Mouse (Mus musculus): ENCODE results near the gene Npff. TPM values are rescaled to one million over a fixed set of nuclear protein-coding genes. Genes with fewer than 3 reads are reported as not detected.

Gene Npff
- polyA plus RNA-seq, 1 experiment from 2014 or later = 2.9 TPM

DNA sequence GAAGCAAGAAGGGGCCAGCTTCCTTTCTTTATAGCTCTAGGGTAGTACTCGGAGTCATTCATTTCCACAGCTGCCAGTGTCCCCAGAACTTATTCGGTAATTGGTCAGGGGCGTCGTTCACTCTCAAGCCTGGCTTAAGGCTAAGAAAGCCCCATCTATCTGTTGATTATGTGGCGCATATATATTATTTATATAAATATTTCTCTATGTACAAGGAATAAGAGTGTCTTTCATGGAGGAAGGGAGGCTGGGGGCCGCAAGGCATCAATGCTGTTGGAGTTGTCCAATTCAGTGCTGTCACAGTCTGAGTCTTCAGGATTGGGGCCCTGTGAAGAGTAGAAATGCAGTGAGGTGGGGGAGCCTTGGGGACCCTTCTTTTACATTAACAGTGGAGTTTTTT lies 24.9 kb downstream of the Npff start:
- H3K27me3 ChIP-seq (ENCODE audit: insufficient read depth, low read length) = no peaks in the 10 kb centered on the region
- no peak overlapping the region for H3K4me2 ChIP-seq
- H3K4me1 ChIP-seq (ENCODE audit: insufficient read depth) = no peaks in the 10 kb centered on the region
- no peak overlapping the region for H3K27ac ChIP-seq (ENCODE audit: low read depth)
- no peaks in the 10 kb centered on the region for H3K9me3 ChIP-seq (ENCODE audit: low read depth, low read length)
- H3K9ac ChIP-seq = no peak overlapping the region
- no peak for DNase-seq
- no peak for ATAC-seq (ENCODE audit: insufficient read depth)
- WGBS = 87% methylated on average over 6 of the region's 6 CpGs
- peaks cover 98% of the 10 kb centered on the region for H3K36me3 ChIP-seq (ENCODE audit: insufficient read depth)
- H3K4me3 ChIP-seq (ENCODE audit: low read depth, low read length) = no peak overlapping the region
- TF ChIP-seq CTCF (IDR thresholded peaks at IDR 0.05; ENCODE audit: low read depth) = no peak

DNA sequence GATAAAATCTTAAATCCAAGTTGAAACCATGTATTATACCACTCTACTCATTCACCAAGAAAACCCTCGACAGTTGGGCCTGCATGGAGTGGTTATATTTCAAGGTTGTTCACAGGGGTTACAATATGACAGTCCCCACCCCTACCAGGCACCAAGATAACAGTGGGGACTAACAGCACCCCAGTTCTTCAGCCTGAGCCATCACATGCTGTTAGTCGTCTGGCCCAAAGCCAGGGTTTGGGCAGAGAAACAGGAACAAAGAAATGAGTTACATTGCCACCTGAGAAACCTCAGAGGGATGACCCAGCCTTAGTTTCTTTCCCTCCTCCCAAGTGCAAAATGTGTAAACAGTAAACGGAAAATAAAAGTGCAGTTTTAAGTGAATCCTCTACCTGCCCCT lies 25.4 kb downstream of the Npff start:
- ATAC-seq (ENCODE audit: insufficient read depth) (no peak), DNase-seq (no peak)
- no peaks in the 10 kb centered on the region for H3K27me3 ChIP-seq (ENCODE audit: insufficient read depth, low read length)
- H3K4me3 ChIP-seq (ENCODE audit: low read depth, low read length) = no peak overlapping the region
- H3K9me3 ChIP-seq (ENCODE audit: low read depth, low read length) = no peaks in the 10 kb centered on the region
- H3K9ac ChIP-seq = no peak overlapping the region
- no peak for TF ChIP-seq CTCF (IDR thresholded peaks at IDR 0.05; ENCODE audit: low read depth)
- no peak overlapping the region for H3K4me2 ChIP-seq
- peaks cover 98% of the 10 kb centered on the region for H3K36me3 ChIP-seq (ENCODE audit: insufficient read depth)
- H3K4me1 ChIP-seq (ENCODE audit: insufficient read depth) = no peaks in the 10 kb centered on the region
- no peak overlapping the region for H3K27ac ChIP-seq (ENCODE audit: low read depth)
- 73% methylated on average over 3 of the region's 3 CpGs for WGBS

- Histone ChIP-seq H3K9me3 (ENCODE audit: low read depth, low read length) (no peaks in the 10 kb centered on the region), H3K27ac (ENCODE audit: low read depth) (no peak overlapping the region), H3K4me1 (ENCODE audit: insufficient read depth) (no peaks in the 10 kb centered on the region), H3K36me3 (ENCODE audit: insufficient read depth) (peaks cover 98% of the 10 kb centered on the region), H3K27me3 (ENCODE audit: insufficient read depth, low read length) (no peaks in the 10 kb centered on the region), H3K4me3 (ENCODE audit: low read depth, low read length) (no peak overlapping the region), H3K9ac (no peak overlapping the region), H3K4me2 (no peak overlapping the region)
- WGBS = 90% methylated on average over 3 of the region's 3 CpGs
- ATAC-seq (ENCODE audit: insufficient read depth) = no peak
- no peak for DNase-seq
- TF ChIP-seq CTCF (IDR thresholded peaks at IDR 0.05; ENCODE audit: low read depth) = no peak
Observed at GRCm38 (mm10) chr15:102498322-102498721, 26.4 kb downstream of the Npff start.

DNA sequence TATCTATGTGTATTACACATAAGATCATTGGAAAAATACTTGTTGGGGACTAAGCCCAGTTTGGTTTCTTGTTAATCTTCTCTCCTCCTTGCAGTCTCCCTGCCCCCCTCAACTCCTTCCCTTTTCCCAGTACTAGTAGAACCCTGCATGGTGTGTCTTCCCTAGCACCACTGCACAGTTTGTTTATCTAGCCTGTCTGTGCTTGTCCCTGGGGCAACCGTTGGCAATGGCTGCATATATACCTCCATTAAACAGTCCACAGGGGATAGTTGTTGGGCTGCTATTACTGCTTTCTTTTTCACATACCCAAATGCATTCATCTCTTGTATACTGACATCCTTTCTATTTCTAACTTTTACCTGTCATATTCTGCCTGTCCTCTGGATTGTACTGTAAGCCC lies 37.1 kb downstream of the Npff start:
- H3K27ac ChIP-seq (ENCODE audit: low read depth) = no peak overlapping the region
- H3K4me1 ChIP-seq (ENCODE audit: insufficient read depth) = no peaks in the 10 kb centered on the region
- no peak overlapping the region for H3K9ac ChIP-seq
- H3K27me3 ChIP-seq (ENCODE audit: insufficient read depth, low read length) = no peaks in the 10 kb centered on the region
- H3K4me2 ChIP-seq = no peak overlapping the region
- peaks cover 88% of the 10 kb centered on the region for H3K36me3 ChIP-seq (ENCODE audit: insufficient read depth)
- 59% methylated on average over 1 of the region's 1 CpGs for WGBS
- TF ChIP-seq CTCF (IDR thresholded peaks at IDR 0.05; ENCODE audit: low read depth) = no peak
- no peaks in the 10 kb centered on the region for H3K9me3 ChIP-seq (ENCODE audit: low read depth, low read length)
- no peak overlapping the region for H3K4me3 ChIP-seq (ENCODE audit: low read depth, low read length)
- no peak for ATAC-seq (ENCODE audit: insufficient read depth)
- no peak for DNase-seq

DNA sequence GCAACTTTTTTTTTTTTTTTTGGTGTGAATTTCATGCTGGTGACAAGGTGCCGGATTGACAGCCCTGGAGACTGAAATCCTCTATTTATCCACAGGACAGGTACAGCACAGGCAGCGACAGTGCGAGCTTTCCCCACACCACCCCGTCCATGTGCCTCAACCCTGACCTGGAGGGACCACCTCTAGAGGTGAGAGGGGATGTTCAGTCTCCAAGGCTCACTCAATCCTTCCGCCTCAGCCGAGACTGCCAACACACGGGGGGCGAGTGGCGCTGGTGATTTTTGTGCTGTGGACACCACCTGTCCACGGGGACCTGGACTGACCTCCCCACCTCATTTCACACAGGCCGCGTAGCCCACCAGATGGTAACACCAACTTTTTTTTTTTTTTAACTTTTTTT lies 38.9 kb downstream of the Npff start:
- H3K9ac ChIP-seq = no peak overlapping the region
- no peak overlapping the region for H3K4me3 ChIP-seq (ENCODE audit: low read depth, low read length)
- peaks cover 92% of the 10 kb centered on the region for H3K36me3 ChIP-seq (ENCODE audit: insufficient read depth)
- H3K27ac ChIP-seq (ENCODE audit: low read depth) = no peak overlapping the region
- H3K9me3 ChIP-seq (ENCODE audit: low read depth, low read length) = no peaks in the 10 kb centered on the region
- no peak for TF ChIP-seq CTCF (IDR thresholded peaks at IDR 0.05; ENCODE audit: low read depth)
- 85% methylated on average over 12 of the region's 12 CpGs for WGBS
- H3K4me1 ChIP-seq (ENCODE audit: insufficient read depth) = no peaks in the 10 kb centered on the region
- H3K4me2 ChIP-seq = no peak overlapping the region
- ATAC-seq (ENCODE audit: insufficient read depth) (no peak), DNase-seq (no peak)
- H3K27me3 ChIP-seq (ENCODE audit: insufficient read depth, low read length) = no peaks in the 10 kb centered on the region

- Histone ChIP-seq H3K27me3 (ENCODE audit: insufficient read depth, low read length) (no peaks in the 10 kb centered on the region), H3K36me3 (ENCODE audit: insufficient read depth) (peaks cover 90% of the 10 kb centered on the region), H3K4me3 (ENCODE audit: low read depth, low read length) (no peak overlapping the region), H3K9me3 (ENCODE audit: low read depth, low read length) (no peaks in the 10 kb centered on the region), H3K4me1 (ENCODE audit: insufficient read depth) (no peaks in the 10 kb centered on the region), H3K9ac (no peak overlapping the region), H3K27ac (ENCODE audit: low read depth) (no peak overlapping the region), H3K4me2 (no peak overlapping the region)
- no peak for TF ChIP-seq CTCF (IDR thresholded peaks at IDR 0.05; ENCODE audit: low read depth)
- 84% methylated on average over 3 of the region's 3 CpGs for WGBS
- DNase-seq (no peak), ATAC-seq (ENCODE audit: insufficient read depth) (no peak)
Observed at GRCm38 (mm10) chr15:102483136-102483535, 41.6 kb downstream of the Npff start.

DNA sequence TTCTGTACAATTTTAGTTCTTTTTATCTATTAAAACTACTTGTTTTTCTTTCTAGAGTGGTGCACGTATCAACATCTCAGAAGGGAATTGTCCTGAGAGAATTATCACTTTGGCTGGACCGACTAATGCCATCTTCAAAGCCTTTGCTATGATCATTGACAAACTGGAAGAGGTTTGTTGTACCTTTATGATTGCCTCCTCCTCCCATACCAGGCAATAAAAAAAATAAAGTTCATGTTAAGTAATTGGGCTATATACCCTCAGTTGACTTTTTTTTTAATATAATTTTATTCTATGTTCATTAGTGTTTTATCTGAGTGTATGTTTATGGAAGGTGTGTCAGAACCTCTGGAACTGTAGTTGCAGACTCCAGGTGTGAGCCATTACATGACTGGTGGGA lies 50.2 kb downstream of the Npff start:
- ATAC-seq (ENCODE audit: insufficient read depth) = no peak
- DNase-seq = no peak
- TF ChIP-seq CTCF (IDR thresholded peaks at IDR 0.05; ENCODE audit: low read depth) = no peak
- WGBS = 93% methylated on average over 2 of the region's 2 CpGs
- no peaks in the 10 kb centered on the region for H3K9me3 ChIP-seq (ENCODE audit: low read depth, low read length)
- no peaks in the 10 kb centered on the region for H3K4me1 ChIP-seq (ENCODE audit: insufficient read depth)
- peaks cover 62% of the 10 kb centered on the region for H3K36me3 ChIP-seq (ENCODE audit: insufficient read depth)
- H3K4me2 ChIP-seq = no peak overlapping the region
- no peak overlapping the region for H3K4me3 ChIP-seq (ENCODE audit: low read depth, low read length)
- H3K9ac ChIP-seq = no peak overlapping the region
- no peaks in the 10 kb centered on the region for H3K27me3 ChIP-seq (ENCODE audit: insufficient read depth, low read length)
- H3K27ac ChIP-seq (ENCODE audit: low read depth) = no peak overlapping the region

Other genes with a start within 250 kb of the Npff start
- 63.1 and 64.0 TPM in 2 replicates for gene Mfsd5, start 245.5 kb downstream of the Npff start, polyA plus RNA-seq (2014; fragmentation: Nextera tagmentation; extraction: Ambion mirVana)
- gene Espl1, start 228.7 kb downstream of the Npff start, polyA plus RNA-seq (2014; fragmentation: Nextera tagmentation; extraction: Ambion mirVana) = 44.1 and 45.9 TPM in 2 replicates
- 477 and 511 TPM in 2 replicates for gene Pfdn5, start 198.8 kb downstream of the Npff start, polyA plus RNA-seq (2014; fragmentation: Nextera tagmentation; extraction: Ambion mirVana)
- gene Myg1, start 193.2 kb downstream of the Npff start, polyA plus RNA-seq (2014; fragmentation: Nextera tagmentation; extraction: Ambion mirVana) = 111 and 113 TPM in 2 replicates
- 99.1 and 103 TPM in 2 replicates for gene Aaas, start 174.2 kb downstream of the Npff start, polyA plus RNA-seq (2014; fragmentation: Nextera tagmentation; extraction: Ambion mirVana)
- 0.55 and 0.64 TPM in 2 replicates for gene Sp7, start 157.8 kb downstream of the Npff start, polyA plus RNA-seq (2014; fragmentation: Nextera tagmentation; extraction: Ambion mirVana)
- gene Sp1, start 118.8 kb downstream of the Npff start, polyA plus RNA-seq (2014; fragmentation: Nextera tagmentation; extraction: Ambion mirVana) = 15.3 and 16.1 TPM in 2 replicates
- gene Amhr2, start 79.6 kb downstream of the Npff start, polyA plus RNA-seq (2014; fragmentation: Nextera tagmentation; extraction: Ambion mirVana) = 0.21 and 0.85 TPM in 2 replicates
- gene Prr13, start 65.9 kb downstream of the Npff start, polyA plus RNA-seq (2014; fragmentation: Nextera tagmentation; extraction: Ambion mirVana) = 70.9 and 73.8 TPM in 2 replicates
- 280 and 281 TPM in 2 replicates for gene Pcbp2, start 54.4 kb downstream of the Npff start, polyA plus RNA-seq (2014; fragmentation: Nextera tagmentation; extraction: Ambion mirVana)
- not detected in 2 replicates for gene Gm10337, start 21.2 kb downstream of the Npff start, polyA plus RNA-seq (2014; fragmentation: Nextera tagmentation; extraction: Ambion mirVana)
- 13.2 and 13.9 TPM in 2 replicates for gene Map3k12, start 7.9 kb downstream of the Npff start, polyA plus RNA-seq (2014; fragmentation: Nextera tagmentation; extraction: Ambion mirVana)
- gene Tarbp2, start 6.8 kb downstream of the Npff start, polyA plus RNA-seq (2014; fragmentation: Nextera tagmentation; extraction: Ambion mirVana) = 74.5 and 81.2 TPM in 2 replicates
- gene Gm28047, start 100.1 kb upstream of the Npff start, polyA plus RNA-seq (2014; fragmentation: Nextera tagmentation; extraction: Ambion mirVana) = not detected in 2 replicates
- 43.5 and 44.3 TPM in 2 replicates for gene Atf7, start 100.5 kb upstream of the Npff start, polyA plus RNA-seq (2014; fragmentation: Nextera tagmentation; extraction: Ambion mirVana)
- gene Atp5g2, start 147.4 kb upstream of the Npff start, polyA plus RNA-seq (2014; fragmentation: Nextera tagmentation; extraction: Ambion mirVana) = 94.8 and 97.4 TPM in 2 replicates
- 35.5 and 36.4 TPM in 2 replicates for gene Calcoco1, start 197.2 kb upstream of the Npff start, polyA plus RNA-seq (2014; fragmentation: Nextera tagmentation; extraction: Ambion mirVana)

Measured in lung, embryonic 14.5 days (tissue).